Mouse (Mus musculus) G1E-ER4 (cell line): ENCODE data around the gene Gm11992. TPM values are rescaled to one million over a fixed set of nuclear protein-coding genes. Genes with fewer than 3 reads are reported as not detected.

Experiments used
- GATA1 ChIP-seq: IDR thresholded peaks from one replicate; pipeline ENCODE4 v1.8.0; 2012; ENCODE audit warnings: low read length, inconsistent platforms
- polyA plus RNA-seq: library from polyadenylated mRNA; stranded (reverse); fragments of >175 nt; gene quantifications from 2 replicates; pipeline ENCODE4 v1.2.3, GENCODE M21; 2012

Gene Gm11992
- polyA plus RNA-seq, result 0.10 and 0.11 TPM in 2 replicates

- TF ChIP-seq GATA1, result no peak
These were observed at the start of gene Gm11992 for GRCm38 (mm10) chr11:9048011-9048702. Gene Gm11992, plus strand, starts transcription at chr11:9048594.

GRCm38 (mm10) chr11:9008761-9009160 is 39.6 kb upstream of the Gm11992 start:
- TF ChIP-seq GATA1, result no peak

- TF ChIP-seq GATA1, result no peak
These were observed 38.0 kb upstream of the Gm11992 start for GRCm38 (mm10) chr11:9010416-9010815.

- no peak for TF ChIP-seq GATA1
These were observed 37.5 kb upstream of the Gm11992 start, which contains the start of gene Hus1 for GRCm38 (mm10) chr11:9010853-9011339. Gene Hus1, minus strand, starts transcription at chr11:9011191.

- no peak for TF ChIP-seq GATA1
These were observed 37.0 kb upstream of the Gm11992 start for GRCm38 (mm10) chr11:9011348-9011747.

- TF ChIP-seq GATA1, result no peak
These were observed 33.7 kb upstream of the Gm11992 start for GRCm38 (mm10) chr11:9014740-9015139.

GRCm38 (mm10) chr11:9018491-9019267 is 29.7 kb upstream of the Gm11992 start:
- TF ChIP-seq GATA1, result no peak

GRCm38 (mm10) chr11:9020207-9020606 is 28.2 kb upstream of the Gm11992 start:
- TF ChIP-seq GATA1, result no peak

- no peak for TF ChIP-seq GATA1
These were observed 23.6 kb upstream of the Gm11992 start for GRCm38 (mm10) chr11:9024782-9025181.

GRCm38 (mm10) chr11:9025211-9025610 is 23.2 kb upstream of the Gm11992 start:
- TF ChIP-seq GATA1, result no peak

- no peak for TF ChIP-seq GATA1
These were observed 16.9 kb upstream of the Gm11992 start for GRCm38 (mm10) chr11:9031530-9031929.

GRCm38 (mm10) chr11:9046546-9046945 is 1.8 kb upstream of the Gm11992 start:
- TF ChIP-seq GATA1, result no peak

- TF ChIP-seq GATA1, result no peak
These were observed 1.4 kb upstream of the Gm11992 start for GRCm38 (mm10) chr11:9047044-9047443.

- no peak for TF ChIP-seq GATA1
These were observed 288 bp downstream of the Gm11992 start, which contains the start of gene Sun3 for GRCm38 (mm10) chr11:9048703-9049060. Gene Sun3, minus strand, starts transcription at chr11:9048991.

GRCm38 (mm10) chr11:9050241-9050640 is 1.8 kb downstream of the Gm11992 start:
- TF ChIP-seq GATA1, result no peak

GRCm38 (mm10) chr11:9051895-9052294 is 3.5 kb downstream of the Gm11992 start:
- no peak for TF ChIP-seq GATA1
